Mouse (Mus musculus) ES-E14 (cell line): Measurements from ENCODE around the gene Grb10. TPM values are rescaled to one million over a fixed set of nuclear protein-coding genes. Genes with fewer than 3 reads are reported as not detected.

Experiments
- DNase-seq: peaks from one replicate; pipeline ENCODE4 v3.0.0-alpha.2; 2013; ENCODE audit warnings: low read depth, low spot score
- H3K27ac ChIP-seq: 2 replicates; pipeline ENCODE4 v1.5.1; 2012; ENCODE audit warnings: low read depth, mild to moderate bottlenecking, low read length, moderate library complexity, mixed read lengths; ENCODE audit not compliant: poor library complexity, insufficient read depth, severe bottlenecking
- H3K36me3 ChIP-seq: 2 replicates; pipeline ENCODE4 v1.6.1; 2012; ENCODE audit warnings: mild to moderate bottlenecking, low read length, moderate library complexity, mixed read lengths; ENCODE audit not compliant: control insufficient read depth, poor library complexity, insufficient read depth, severe bottlenecking
- H3K4me1 ChIP-seq, 2 experiments: fragments of 150-350 bp in 1 of 2; sonication (generic) in 1 of 2; 2 replicates each; pipeline ENCODE4 v1.6.1; 2012; ENCODE audit warnings: low read length in 2 of 2, mild to moderate bottlenecking in 1 of 2, mixed read lengths in 1 of 2; ENCODE audit not compliant: control insufficient read depth in 2 of 2, insufficient read depth in 2 of 2, poor library complexity in 1 of 2
- H3K4me3 ChIP-seq, 2 experiments: fragments of 150-350 bp in 1 of 2; sonication (generic) in 1 of 2; 2 replicates each; pipeline ENCODE4 v1.5.1; 2012; ENCODE audit warnings: low read length in 2 of 2, low read depth in 1 of 2, mild to moderate bottlenecking in 1 of 2, mixed read lengths in 1 of 2; ENCODE audit not compliant: insufficient read depth in 1 of 2, poor library complexity in 1 of 2, severe bottlenecking in 1 of 2
- H3K9ac ChIP-seq: 2 replicates; pipeline ENCODE4 v1.6.1; 2012; ENCODE audit warnings: low read depth, mild to moderate bottlenecking, low read length, mixed read lengths; ENCODE audit not compliant: poor library complexity, insufficient read depth, severe bottlenecking
- H3K9me3 ChIP-seq: fragments of 150-350 bp; sonication (generic); 2 replicates; pipeline ENCODE4 v1.6.1; 2012; ENCODE audit warnings: low read depth, mild to moderate bottlenecking, low read length; ENCODE audit not compliant: control insufficient read depth, insufficient read depth
- CHD2 ChIP-seq: IDR thresholded peaks from 2 replicates; pipeline ENCODE4 v1.6.1; 2014; ENCODE audit warnings: mild to moderate bottlenecking, low read depth, low read length, inconsistent platforms
- HCFC1 ChIP-seq: IDR thresholded peaks from 2 replicates; pipeline ENCODE4 v1.6.1; 2012; ENCODE audit warnings: low read length, inconsistent platforms, borderline replicate concordance; ENCODE audit not compliant: insufficient read depth
- MAFK ChIP-seq: IDR thresholded peaks from 2 replicates; pipeline ENCODE4 v1.6.1; 2014; ENCODE audit warnings: mild to moderate bottlenecking, low read depth, low read length, inconsistent platforms; ENCODE audit not compliant: insufficient read depth
- ZC3H11A ChIP-seq: IDR thresholded peaks from 2 replicates; pipeline ENCODE4 v1.6.1; 2012; ENCODE audit warnings: low read depth, mild to moderate bottlenecking, inconsistent platforms, low read length, borderline replicate concordance
- ZNF384 ChIP-seq: IDR thresholded peaks from 2 replicates; pipeline ENCODE4 v1.6.1; 2012; ENCODE audit warnings: low read depth, low read length, inconsistent platforms
- in situ Hi-C, 2 experiments: fragments of 600-800 bp; cut with MboI; formaldehyde crosslinking; loops; one replicate each; pipeline ENCODE4 v1.15.1; 2025; ENCODE audit warnings: low sequenced_read_pairs in 2 of 2, inconsistent platforms in 1 of 2; ENCODE audit not compliant: unreplicated experiment in 2 of 2
- total RNA-seq: library from RNA; depleted of rRNA; stranded (reverse); fragments of 300-350 nt; gene quantifications from 2 replicates; pipeline ENCODE4 v1.2.3, GENCODE M21; 2012

The Grb10 gene
- total RNA-seq, 1 experiment, result 33.4 TPM

GRCm38 (mm10) chr11:11940833-11941681 is 97.4 kb downstream of the Grb10 start:
- H3K36me3 ChIP-seq, result peaks cover 7% of the 10 kb centered on the region; the same call in 1 of the 2 replicates
- H3K9ac ChIP-seq, result no peak overlapping the region
- no peaks in the 10 kb centered on the region for H3K9me3 ChIP-seq
- no peak overlapping the region for H3K27ac ChIP-seq
- DNase-seq, result no peak
- TF ChIP-seq ZC3H11A, result no peak
- TF ChIP-seq ZNF384, result no peak
- no peak for TF ChIP-seq MAFK
- 0 out of 2 replicates have a peak, but pooled peaks have one; percentile 6 for TF ChIP-seq CHD2
- no peak for TF ChIP-seq HCFC1
- in situ Hi-C loops, result no loop called here
- no peak overlapping the region for H3K4me3 ChIP-seq
- H3K4me1 ChIP-seq, result peaks cover 6 to 19% of the 10 kb centered on the region in 2 experiments

GRCm38 (mm10) chr11:11939611-11940010 is 98.9 kb downstream of the Grb10 start:
- in situ Hi-C loops, result no loop called here
- TF ChIP-seq ZNF384, result no peak
- TF ChIP-seq HCFC1, result no peak
- TF ChIP-seq CHD2, result no peak
- no peak for TF ChIP-seq ZC3H11A
- TF ChIP-seq MAFK, result no peak
- no peak for DNase-seq
- H3K9ac ChIP-seq, result no peak overlapping the region
- no peaks in the 10 kb centered on the region for H3K9me3 ChIP-seq
- no peak overlapping the region for H3K27ac ChIP-seq
- no peak overlapping the region for H3K4me3 ChIP-seq
- H3K36me3 ChIP-seq, result peaks cover 12% of the 10 kb centered on the region; the same call in 1 of the 2 replicates
- peaks cover 6 to 19% of the 10 kb centered on the region in 2 experiments for H3K4me1 ChIP-seq

- Histone ChIP-seq H3K9ac (no peak overlapping the region), H3K4me3 (no peak overlapping the region), H3K27ac (no peak overlapping the region), H3K4me1 (peaks cover 3 to 19% of the 10 kb centered on the region in 2 experiments), H3K36me3 (peaks cover 13% of the 10 kb centered on the region; the same call in 1 of the 2 replicates), H3K9me3 (no peaks in the 10 kb centered on the region)
- DNase-seq, result no peak
- TF ChIP-seq CHD2 (no peak), ZNF384 (no peak), MAFK (no peak), ZC3H11A (no peak), HCFC1 (no peak)
- in situ Hi-C loops, result no loop called here
Measured at GRCm38 (mm10) chr11:11938591-11938990, 99.9 kb downstream of the Grb10 start.

- H3K4me3 ChIP-seq, result no peak overlapping the region
- H3K4me1 ChIP-seq, result peaks cover 2 to 12% of the 10 kb centered on the region in 2 experiments
- no peak overlapping the region for H3K9ac ChIP-seq
- DNase-seq, result no peak
- TF ChIP-seq ZC3H11A (no peak), HCFC1 (no peak), ZNF384 (no peak)
- in situ Hi-C loops, result no loop called here
- peaks cover 19% of the 10 kb centered on the region; the same call in 1 of the 2 replicates for H3K36me3 ChIP-seq
- H3K9me3 ChIP-seq, result no peaks in the 10 kb centered on the region
- no peak overlapping the region for H3K27ac ChIP-seq
Measured at GRCm38 (mm10) chr11:11937340-11938030, 101.0 kb downstream of the Grb10 start.
